Mouse (Mus musculus): ENCODE data around the gene Fahd1.

Fahd1 gene

DNA sequence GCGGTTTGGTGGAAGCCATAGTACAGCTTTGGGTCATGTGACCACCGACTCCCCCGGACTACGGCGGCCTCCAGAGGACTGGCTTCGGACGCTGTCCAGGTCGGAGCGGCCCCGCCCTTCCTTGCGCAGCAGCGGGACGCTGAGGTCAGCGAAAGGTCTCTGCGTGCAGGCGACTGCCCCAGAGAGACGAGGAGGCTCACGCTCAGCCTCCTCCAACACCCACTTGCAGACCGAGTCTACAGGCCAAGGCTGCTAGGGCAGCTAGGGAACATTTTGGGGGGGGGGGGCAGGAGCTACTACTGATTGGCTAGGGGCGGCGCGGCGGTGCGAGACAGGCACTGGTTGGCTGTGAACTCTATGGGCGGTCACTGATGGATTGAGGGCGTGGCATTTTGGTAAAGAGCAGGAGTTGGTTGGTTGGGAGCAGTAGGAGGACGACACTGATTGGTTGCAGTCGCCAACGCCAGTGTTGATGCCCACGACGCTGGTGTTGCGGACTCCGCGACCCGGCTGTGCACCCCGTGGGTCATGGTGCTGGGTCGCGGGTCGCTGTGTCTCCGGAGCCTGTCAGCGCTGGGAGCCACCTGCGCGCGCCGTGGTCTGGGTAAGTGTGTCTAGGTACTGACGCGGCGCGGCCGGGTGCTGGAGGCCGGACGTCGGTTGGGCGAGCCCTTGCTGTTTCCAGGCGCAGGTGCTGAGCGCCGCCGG, at the start of gene Fahd1:
Gene Fahd1, minus strand, starts transcription at position 300 of the 708 bp plus-strand sequence.
- peak; percentile 95 to 96 for DNase-seq

DNA sequence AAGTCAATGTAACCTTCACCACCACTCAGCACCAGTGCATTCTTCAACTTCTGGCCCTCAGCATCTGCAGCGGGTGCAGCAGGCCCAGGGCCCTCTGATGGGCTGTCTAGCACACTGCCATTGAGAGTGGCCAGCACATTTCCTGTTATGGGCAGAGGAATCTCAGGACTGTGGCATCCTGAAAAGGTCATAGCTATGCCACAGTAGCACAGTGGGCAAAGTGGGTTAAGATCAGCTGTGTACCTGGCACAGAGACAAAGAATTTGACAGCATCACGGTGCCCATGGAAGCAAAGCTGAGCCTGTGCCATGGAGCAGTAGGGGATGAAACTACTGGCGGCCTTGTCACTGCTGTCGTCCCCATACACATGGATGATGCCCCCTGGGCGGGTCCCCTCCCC, 49.0 kb upstream of the Fahd1 start:
- no peak for DNase-seq

DNA sequence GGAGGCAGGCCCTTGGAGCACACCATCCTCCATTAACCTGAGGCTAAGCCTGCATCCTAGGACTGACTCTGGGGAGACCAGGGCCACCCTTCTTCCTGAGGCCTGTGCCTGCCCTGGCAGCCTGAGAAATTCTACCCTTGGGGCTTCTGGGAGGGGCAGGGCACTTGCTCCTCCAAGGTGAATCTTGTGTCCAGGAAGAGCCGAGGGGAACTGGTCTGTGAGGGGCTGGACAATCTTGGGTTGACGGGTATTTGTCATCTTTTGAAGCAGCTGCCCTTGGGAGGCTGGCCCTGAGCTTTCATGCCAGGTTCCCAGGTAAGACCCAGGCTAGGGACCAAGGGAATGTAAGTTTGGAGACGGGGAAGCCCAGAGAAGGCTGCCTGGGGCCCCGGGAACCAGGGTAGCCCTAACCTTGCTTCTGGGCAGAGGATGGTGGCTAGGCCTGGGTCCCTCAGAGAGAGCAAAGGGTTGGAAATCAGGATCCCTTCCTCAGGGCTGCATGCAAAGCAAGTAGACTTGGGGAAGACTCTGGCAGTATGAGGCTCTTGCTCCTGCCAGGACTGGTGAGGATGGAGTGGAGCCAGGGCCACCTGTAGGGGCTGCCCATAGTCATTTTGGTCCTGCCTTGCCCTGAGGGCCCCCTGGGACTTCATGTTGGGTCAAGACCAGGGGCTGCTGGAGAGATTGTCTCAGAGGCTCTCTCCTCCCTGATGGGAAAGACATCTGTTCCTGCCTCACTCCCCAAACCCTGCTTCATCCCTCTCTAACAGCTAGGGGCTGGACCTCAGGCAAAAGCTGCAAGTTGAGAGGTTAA, 48.1 kb upstream of the Fahd1 start:
- peak; percentile 44 to 54 for DNase-seq

DNA sequence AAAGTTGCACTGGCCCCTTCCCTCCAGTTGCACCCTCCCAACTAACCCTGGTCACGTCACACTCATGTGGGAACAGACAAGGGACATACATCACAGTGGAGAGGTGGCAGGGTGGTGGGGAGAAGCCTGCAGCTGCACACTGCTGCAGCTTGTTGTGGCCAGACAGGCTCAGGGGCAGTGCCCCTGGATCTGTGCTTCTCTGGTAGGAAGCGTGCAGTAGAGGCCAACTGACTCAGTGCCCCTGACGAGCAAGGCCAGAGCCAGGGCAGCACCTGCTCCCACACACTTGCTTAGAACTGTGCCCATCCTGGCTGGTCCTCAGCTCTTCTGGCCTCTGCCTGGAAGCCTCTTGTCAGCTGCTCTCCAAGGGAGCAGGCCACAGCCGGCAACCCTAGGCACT, 47.4 kb upstream of the Fahd1 start:
- DNase-seq, result peak in 1 of 2 experiments; percentile 32

DNA sequence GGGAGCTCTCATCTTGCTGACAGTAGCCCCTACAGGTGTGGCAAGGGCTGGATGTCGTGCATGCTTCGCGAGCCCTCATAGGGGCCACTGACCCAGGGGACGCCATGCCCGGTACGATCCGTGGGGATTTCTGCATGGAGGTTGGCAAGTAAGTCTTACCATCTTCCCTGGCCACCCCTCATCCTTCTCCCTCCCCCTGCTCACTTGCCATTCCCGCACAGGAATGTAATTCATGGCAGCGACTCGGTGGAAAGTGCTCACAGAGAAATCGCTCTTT, 46.8 kb upstream of the Fahd1 start:
- DNase-seq, result no peak

DNA sequence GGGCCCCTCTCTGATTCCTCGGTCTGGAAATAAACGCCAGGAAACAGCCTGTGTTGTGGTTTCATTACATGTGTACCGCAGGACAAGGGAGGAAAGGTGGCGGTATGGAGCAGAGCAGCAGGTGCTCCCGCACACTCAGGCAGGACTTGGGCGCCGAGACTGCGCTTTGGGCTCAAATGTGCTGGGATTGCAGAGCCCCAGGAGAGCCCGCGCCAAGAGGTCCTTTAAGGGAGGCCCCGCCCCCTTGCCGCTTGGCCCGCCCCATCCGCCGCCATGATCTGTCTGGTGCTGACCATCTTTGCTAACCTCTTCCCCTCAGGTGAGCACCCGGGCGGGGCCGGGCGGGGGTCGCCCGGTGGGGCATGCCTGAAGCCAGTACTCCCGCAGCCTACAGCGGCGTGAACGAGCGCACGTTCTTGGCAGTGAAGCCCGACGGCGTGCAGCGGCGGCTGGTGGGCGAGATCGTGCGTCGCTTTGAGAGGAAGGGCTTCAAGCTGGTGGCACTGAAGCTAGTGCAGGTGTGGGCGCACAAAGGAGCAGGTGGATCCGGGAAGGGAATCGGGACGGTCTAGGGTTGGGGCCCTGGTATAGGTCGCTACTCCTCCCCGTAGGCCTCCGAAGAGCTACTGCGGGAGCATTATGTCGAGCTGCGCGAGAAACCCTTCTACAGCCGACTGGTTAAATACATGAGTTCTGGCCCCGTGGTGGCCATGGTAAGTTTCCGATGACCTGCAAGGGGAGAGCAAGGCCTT, 46.3 kb upstream of the Fahd1 start, which contains the start of gene Nme3:
Gene Nme3, plus strand, starts transcription at position 260 of the 752 bp plus-strand sequence.
- peak; percentile 82 to 85 for DNase-seq

DNA sequence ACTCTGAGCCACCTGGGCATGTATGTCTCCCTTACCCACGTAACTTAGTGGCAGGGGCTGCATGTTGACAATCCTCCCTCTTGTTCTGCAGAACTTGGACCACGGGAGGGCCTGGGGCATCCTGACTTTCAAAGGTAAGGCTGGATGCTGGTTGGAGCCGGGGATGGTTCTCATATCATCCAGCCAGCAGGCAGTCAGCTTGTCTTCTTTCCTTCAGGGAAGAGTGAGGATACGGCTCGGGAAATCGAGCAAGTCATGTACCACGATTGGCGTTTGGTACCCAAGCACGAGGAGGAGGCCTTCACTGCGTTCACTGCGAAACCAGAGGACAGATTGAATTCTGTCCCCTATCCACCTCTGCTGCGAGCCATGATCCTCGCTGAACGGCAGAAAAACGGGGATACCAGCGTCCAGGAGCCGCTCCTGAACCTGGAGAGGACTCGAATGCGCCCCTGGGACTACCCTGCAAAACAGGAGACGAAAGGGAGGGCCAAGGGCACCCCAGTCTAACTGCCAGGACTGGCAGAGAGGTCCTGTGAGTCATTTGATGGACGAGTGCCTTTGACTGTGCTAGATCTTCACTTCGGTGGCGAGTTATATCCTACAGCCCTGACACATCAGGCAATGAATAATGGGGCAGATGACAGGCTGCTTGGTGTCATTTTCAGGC, 45.5 kb upstream of the Fahd1 start:
- peak in 1 of 2 experiments; percentile 43 for DNase-seq

DNA sequence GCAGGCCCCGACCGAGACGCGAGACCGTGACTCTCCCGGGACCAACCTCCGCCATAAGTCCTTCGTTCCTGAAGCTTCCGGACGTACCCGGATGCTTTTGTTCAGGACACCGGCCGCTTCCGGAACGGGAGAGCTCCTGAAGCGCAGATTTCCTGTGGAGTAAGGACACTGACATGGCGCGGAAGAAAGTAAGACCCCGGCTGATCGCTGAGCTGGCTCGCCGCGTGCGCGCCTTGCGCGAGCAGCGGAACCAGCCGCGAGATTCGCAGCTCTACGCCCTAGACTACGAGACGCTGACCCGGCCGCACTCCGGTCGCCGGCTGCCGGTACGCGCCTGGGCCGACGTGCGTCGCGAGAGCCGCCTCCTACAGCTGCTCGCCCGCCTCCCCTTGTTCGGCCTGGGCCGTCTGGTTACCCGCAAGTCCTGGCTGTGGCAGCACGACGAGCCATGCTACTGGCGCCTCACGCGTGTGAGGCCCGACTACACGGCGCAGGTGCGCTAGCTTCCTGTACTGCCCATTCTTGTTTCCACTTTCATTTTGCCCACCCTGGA, 44.9 kb upstream of the Fahd1 start, which contains the start of the genes Eme2 and Mrps34:
Gene Eme2, minus strand, starts transcription at position 93 of the 553 bp plus-strand sequence.
Gene Mrps34, plus strand, starts transcription at position 122 of the 553 bp plus-strand sequence.
- DNase-seq, result peak; percentile 87 to 88

DNA sequence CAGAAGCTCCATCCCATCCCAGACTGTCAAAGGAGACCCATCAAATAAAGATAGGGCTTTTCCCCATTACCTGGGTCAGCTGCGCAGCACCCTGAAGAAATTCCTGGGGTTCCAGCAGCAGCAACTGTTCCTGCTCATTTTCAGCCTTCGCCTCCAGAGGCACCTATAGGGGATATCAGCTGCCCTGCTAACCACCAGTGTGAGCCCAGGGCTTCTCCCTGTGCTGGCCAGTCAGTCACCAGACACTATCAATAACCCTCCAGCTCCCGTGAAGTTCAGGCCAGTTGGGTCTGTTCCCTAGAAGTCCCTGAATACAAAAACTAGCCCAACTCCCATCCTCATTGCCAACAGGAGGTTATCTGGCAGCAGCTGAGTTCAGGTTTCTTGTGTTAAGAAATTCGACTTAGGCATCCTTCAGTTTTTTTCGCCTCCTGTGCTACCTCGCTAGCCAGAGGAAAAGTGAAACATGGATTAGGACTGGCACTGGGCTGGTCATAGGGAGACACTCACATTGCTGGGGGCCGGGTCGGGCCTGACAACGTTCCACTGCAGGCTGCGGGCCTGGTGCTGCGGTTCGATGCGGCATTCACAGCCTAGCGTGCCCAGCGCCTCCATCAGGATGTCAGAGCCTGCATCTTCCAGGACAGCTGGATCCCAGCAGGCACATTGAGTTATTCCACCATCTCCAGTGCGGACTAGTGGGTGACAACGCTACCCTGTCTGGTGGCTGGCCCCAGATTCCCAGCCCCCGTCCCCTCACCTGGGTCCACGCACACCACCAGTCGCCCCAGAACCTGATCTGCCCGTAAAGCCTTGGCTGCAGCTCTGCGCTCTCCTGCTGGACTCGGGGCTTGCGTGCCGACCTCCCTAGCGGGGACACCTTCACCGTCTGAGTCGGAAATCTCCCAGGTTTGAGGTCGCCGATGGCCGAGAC, 44.2 kb upstream of the Fahd1 start:
- DNase-seq, result peak in 1 of 2 experiments; percentile 51

DNA sequence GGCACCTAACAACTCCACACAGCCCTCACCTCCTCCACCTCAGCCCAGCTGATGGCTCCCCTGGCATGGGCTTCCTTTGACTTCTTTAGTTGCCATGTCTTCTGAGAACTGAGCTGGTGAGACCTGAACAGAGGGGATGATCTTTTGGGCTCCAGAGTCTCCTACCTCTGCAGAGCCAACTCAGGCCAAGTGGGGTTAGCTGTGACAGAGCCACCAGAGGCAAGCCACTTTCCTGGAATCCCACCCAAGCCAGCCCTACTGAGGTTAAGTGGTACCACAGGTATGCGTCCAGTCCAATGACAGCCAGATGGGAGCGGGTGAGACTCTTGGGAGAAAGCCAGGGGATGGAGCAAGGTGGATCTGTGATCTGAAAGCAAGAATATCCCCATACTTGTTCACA, 43.1 kb upstream of the Fahd1 start:
- peak in 1 of 2 experiments; percentile 40 for DNase-seq

DNA sequence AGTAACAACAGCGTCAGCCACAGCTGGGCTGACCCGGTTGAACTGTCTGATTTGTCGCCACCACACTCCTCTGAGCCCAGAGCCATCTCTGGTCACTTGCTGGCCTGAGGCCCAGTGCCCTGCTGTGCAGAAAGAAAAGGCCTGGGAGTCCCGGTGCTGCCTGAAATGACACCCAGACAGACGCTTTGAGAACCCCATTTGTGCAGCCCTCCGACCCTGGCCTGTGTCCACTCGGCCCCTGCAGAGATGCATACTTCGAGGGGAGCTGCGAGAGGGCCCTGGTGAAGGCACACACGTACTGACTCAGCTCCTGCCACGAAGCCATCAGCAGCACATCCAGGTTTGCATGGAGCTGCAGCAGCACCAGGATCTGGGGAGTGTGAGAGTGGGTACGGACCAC, 42.6 kb upstream of the Fahd1 start:
- DNase-seq, result peak; percentile 52 to 57

DNA sequence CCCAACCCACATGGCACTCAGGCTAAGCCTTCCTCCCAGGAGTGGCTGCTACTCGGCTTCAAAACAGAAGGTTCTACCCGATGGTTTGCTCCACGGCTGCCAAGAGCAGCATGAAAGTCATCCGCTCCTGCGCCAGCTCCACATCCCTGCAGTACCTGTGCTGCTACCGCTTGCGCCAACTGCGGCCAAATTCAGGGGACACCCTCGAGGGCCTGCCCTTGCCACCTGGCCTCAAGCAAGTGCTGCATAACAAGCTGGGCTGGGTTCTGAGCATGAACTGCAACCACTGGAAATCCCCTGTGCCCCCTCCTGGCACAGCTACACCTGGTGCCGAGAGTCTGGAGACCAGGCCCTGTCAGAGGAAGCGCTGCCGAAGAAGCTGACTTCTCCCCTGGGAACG, 41.2 kb upstream of the Fahd1 start:
- DNase-seq, result peak; percentile 76 to 79

DNA sequence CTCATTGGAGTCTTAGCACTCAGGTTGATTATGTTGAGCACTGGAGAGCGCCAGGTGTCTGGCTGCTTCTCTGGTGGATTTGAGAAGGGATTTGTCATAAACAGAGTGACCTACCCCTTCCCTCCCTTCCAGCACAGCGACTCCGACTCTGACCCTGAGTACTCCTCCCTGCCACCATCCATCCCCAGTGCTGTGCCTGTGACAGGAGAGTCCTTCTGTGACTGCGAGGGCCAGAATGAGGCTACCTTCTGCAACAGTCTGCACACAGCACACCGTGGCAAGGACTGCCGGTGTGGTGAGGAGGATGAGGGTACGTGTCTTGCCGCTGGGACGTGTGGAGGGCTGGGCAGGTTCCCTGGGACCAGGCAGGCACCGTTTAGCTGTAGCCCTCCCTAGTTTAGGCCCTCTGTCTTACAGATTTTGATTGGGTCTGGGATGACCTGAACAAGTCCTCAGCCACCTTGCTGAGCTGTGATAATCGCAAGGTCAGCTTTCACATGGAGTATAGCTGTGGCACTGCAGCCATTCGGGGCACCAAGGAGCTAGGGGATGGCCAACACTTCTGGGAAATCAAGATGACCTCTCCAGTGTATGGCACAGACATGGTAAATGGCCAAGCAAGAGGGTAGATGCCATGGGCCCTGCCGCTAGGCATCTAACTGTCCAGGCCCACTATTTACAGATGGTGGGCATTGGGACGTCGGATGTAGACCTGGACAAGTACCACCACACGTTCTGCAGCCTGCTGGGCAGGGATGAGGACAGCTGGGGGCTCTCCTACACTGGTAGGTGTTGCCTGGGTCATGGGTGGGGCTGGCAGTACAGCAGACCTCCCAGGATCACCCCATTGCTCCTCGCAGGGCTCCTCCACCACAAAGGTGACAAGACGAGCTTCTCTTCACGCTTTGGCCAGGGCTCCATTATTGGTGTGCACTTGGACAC, 40.3 kb upstream of the Fahd1 start:
- no peak for DNase-seq

DNA sequence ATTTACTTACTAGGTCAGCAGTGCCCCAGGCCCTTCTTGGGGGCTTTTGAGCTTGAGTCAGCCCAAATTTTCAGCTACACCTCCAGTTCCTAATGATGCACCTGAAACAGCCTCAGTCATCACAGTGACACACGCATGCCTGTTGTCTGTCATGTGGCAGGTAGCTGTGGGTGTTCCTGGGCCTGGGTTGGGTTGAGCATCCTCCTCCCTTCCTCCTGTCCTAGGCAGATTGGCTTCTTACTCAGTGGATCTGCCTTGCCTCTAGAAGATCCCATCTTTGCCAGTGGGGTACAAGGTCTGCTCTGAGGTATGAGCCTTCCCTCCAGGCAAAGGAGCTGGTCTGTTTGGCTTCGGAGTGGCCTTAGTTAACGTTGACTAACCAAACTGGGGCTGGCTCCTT, 38.7 kb upstream of the Fahd1 start:
- DNase-seq, result no peak

DNA sequence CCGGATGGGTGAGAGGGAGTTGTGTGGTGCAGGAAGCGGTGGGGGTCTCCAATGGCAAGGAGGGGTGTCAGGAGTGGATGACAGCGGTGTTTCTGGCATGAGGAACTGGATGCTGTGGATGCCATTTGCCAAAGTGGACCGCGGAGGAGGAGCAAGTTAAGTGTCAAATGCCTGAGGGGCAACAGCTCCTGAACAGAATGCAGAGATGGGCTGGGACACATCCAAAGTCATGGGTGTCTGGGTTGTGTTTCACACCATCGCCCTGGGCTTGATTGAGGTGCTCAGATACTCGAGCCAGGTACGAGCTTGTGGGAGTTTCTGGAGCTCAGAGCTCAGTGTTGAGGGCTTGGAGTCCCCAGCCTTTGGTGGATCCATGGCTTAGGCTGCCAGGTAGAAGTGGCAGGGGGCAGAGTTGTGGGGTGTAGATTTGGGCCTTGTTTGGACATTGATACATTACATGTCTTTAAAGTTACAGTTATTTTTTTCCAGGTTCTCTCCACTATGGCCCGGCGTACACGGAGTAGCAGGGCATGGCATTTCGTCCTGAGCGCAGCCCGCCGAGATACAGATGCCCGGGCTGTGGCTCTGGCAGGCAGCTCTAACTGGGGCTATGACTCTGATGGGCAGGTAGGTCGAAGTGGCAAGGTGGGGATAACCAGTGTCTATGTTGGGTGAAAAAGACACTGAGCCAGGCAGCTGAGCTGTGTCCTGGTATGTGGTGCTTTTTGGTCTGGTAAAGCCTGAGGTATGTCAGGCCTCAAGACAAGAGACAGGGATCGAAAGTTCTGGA, 37.3 kb upstream of the Fahd1 start:
- peak; percentile 56 to 57 for DNase-seq

DNA sequence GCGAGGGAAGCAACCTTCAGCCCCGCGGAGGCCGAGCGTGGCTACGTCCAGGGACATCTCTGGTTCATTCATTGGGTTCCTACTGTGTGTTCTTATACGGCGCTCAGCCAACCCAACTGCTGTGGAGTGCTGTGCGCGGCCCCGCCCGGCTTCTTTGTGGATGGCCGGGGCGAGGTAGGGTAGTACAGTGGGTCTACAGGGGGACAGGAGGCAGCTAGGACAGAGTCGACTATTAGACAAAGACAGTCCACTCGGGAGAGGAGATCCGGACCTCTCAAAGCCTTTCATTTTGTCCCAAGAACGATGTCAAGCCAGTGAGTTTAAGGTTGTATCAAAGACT, 36.7 kb upstream of the Fahd1 start:
- no peak for DNase-seq

DNA sequence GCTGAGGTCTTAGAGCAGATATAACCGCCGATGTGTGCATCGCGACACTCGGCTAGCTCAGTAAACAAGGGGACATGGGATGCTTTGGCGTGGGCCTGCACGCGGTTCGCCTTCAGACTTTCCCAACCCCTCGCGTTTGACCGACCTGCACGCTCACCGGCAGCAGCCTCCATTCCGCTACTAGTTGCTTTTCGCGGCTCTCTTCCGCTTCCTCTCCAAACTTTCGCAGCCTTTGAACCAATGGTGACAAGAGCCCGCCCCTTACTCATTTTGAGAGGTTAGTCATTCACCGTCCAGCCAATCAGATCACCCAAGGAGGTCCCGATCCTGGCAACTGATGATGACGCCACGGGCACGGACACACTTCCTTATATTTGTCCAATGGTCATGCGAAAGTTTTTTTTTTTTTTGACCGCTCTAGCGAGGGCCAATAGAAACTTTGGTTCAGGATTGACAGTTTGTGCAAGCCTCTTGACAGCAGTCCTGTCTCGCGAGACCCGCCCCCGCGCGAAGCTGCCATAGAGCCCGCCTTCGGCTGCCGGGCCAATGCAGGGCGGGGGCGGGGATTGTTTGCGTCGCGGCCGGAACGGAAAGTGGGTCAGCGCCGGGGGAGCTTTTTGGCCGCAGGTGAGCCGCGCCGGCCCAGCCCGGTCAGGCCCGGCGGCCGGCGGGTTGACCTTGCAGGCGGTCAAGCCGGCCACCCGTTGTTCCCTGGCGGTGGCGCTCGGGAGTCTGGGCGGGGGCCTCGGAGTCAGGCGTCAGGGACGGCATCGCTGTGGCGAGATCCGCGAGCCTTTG, 36.2 kb upstream of the Fahd1 start, which contains the start of the genes Nubp2 and Spsb3:
Gene Nubp2, minus strand, starts transcription at position 216 of the 798 bp plus-strand sequence.
Gene Spsb3, plus strand, starts transcription at position 510 of the 798 bp plus-strand sequence.
- DNase-seq, result peak; percentile 99

All from cerebellum, postnatal 14 days (tissue).